Mouse (Mus musculus): Measurements from ENCODE around the gene Bdh1. TPM values are rescaled to one million over a fixed set of nuclear protein-coding genes. Genes with fewer than 3 reads are reported as not detected.

Gene Bdh1
- polyA plus RNA-seq, 1 experiment, result 78.8 TPM

DNA sequence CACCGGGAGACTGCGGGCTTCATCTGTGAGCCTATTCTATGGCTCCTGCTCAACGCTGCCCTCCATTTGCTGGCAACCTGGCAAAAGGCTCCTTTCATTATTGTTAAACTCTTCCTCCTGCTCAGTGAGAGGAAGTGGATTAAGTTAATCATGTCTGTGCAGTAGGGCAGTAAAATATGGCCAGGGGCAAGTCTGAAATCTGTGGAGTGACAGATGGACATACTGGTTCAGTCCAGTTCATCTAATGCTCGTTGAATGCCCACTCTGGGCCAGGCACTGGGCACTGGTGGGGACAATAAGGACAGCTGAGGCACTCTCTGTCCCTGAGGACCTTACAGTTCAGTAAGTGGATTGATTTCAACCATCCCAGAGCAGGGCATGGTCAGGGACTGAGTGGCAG lies 27.9 kb downstream of the Bdh1 start:
- DNase-seq, result no peak
- Histone ChIP-seq H3K27me3 (ENCODE audit: control insufficient read depth, insufficient read depth, low read length) (no peaks in the 10 kb centered on the region), H3K4me3 (ENCODE audit: control insufficient read depth, insufficient read depth, low read length) (no peak overlapping the region), H3K27ac (ENCODE audit: control insufficient read depth, insufficient read depth, low read length) (no peak overlapping the region), H3K4me1 (replicated peaks; ENCODE audit: control insufficient read depth, insufficient read depth, low read length) (0 out of 2 replicates have a peak, but pooled peaks cover 2% of the 10 kb centered on the region), H3K36me3 (ENCODE audit: control insufficient read depth, insufficient read depth, low read length) (peaks cover 27% of the 10 kb centered on the region; the same call in 1 of the 2 replicates)
- TF ChIP-seq CTCF (IDR thresholded peaks at IDR 0.05; ENCODE audit: borderline replicate concordance, control insufficient read depth, extremely low read depth, insufficient read depth, low read length, poor library complexity) (no peak), POLR2A (IDR thresholded peaks at IDR 0.05; ENCODE audit: control insufficient read depth, extremely low read depth, insufficient read depth, low read length, poor library complexity) (no peak)
- 89% methylated on average over 4 of the region's 4 CpGs for WGBS

GRCm38 (mm10) chr16:31451235-31451634 lies 29.2 kb downstream of the Bdh1 start:
- no peak overlapping the region for H3K4me3 ChIP-seq (ENCODE audit: control insufficient read depth, insufficient read depth, low read length)
- DNase-seq, result no peak
- H3K27ac ChIP-seq (ENCODE audit: control insufficient read depth, insufficient read depth, low read length), result no peak overlapping the region
- H3K36me3 ChIP-seq (ENCODE audit: control insufficient read depth, insufficient read depth, low read length), result peaks cover 27% of the 10 kb centered on the region; the same call in 1 of the 2 replicates
- H3K4me1 ChIP-seq (replicated peaks; ENCODE audit: control insufficient read depth, insufficient read depth, low read length), result 0 out of 2 replicates have a peak, but pooled peaks cover 2% of the 10 kb centered on the region
- H3K27me3 ChIP-seq (ENCODE audit: control insufficient read depth, insufficient read depth, low read length), result no peaks in the 10 kb centered on the region
- WGBS, result 95% methylated on average over 3 of the region's 3 CpGs
- TF ChIP-seq CTCF (IDR thresholded peaks at IDR 0.05; ENCODE audit: borderline replicate concordance, control insufficient read depth, extremely low read depth, insufficient read depth, low read length, poor library complexity) (no peak), POLR2A (IDR thresholded peaks at IDR 0.05; ENCODE audit: control insufficient read depth, extremely low read depth, insufficient read depth, low read length, poor library complexity) (no peak)

DNA sequence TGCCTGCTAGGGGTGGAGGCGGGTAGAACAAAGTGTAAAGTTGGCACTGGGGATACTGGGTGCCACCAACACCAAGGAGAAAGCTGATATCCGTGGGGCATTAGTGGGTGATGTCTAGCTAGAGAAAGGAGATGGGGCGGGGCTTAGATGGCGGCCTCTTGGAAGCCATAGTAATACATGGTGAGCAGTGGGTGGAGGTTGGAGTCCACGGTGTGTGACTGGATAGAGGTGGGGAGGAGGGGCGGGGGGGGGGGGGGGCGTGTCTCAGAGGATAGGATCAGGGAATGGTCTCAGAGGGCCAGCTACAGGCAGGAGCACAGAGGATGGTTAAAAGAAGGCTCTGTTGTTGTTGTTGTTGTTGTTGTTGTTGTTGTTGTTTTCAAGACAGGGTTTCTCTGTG lies 30.4 kb downstream of the Bdh1 start:
- no peaks in the 10 kb centered on the region for H3K4me1 ChIP-seq (replicated peaks; ENCODE audit: control insufficient read depth, insufficient read depth, low read length)
- no peaks in the 10 kb centered on the region for H3K27me3 ChIP-seq (ENCODE audit: control insufficient read depth, insufficient read depth, low read length)
- WGBS, result 89% methylated on average over 6 of the region's 7 CpGs
- no peak overlapping the region for H3K27ac ChIP-seq (ENCODE audit: control insufficient read depth, insufficient read depth, low read length)
- DNase-seq, result no peak
- no peak overlapping the region for H3K4me3 ChIP-seq (ENCODE audit: control insufficient read depth, insufficient read depth, low read length)
- no peak for TF ChIP-seq CTCF (IDR thresholded peaks at IDR 0.05; ENCODE audit: borderline replicate concordance, control insufficient read depth, extremely low read depth, insufficient read depth, low read length, poor library complexity)
- no peak for TF ChIP-seq POLR2A (IDR thresholded peaks at IDR 0.05; ENCODE audit: control insufficient read depth, extremely low read depth, insufficient read depth, low read length, poor library complexity)
- H3K36me3 ChIP-seq (ENCODE audit: control insufficient read depth, insufficient read depth, low read length), result peaks cover 28% of the 10 kb centered on the region; the same call in 1 of the 2 replicates

DNA sequence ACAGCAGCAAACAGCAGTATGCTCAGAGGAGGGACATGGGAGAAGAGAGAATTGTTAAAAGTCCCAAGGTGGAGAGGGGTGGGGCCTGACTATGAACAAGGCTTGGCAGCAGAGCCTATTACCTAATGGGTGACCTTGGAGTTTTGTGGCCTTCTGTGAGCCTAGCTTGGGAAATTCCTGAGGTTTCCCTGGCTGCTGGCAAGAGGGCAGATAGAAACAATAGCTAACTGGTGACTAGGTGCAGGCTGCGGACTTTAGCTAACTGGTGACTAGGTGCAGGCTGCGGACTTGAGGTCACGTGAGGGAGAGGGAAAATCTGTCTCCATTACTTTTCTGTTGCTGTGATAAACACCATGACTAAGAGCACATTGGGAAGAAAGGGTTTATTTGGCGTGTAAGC lies 31.9 kb downstream of the Bdh1 start:
- Histone ChIP-seq H3K36me3 (ENCODE audit: control insufficient read depth, insufficient read depth, low read length) (peaks cover 18% of the 10 kb centered on the region; the same call in 1 of the 2 replicates), H3K27ac (ENCODE audit: control insufficient read depth, insufficient read depth, low read length) (no peak overlapping the region), H3K4me1 (replicated peaks; ENCODE audit: control insufficient read depth, insufficient read depth, low read length) (no peaks in the 10 kb centered on the region), H3K4me3 (ENCODE audit: control insufficient read depth, insufficient read depth, low read length) (no peak overlapping the region), H3K27me3 (ENCODE audit: control insufficient read depth, insufficient read depth, low read length) (no peaks in the 10 kb centered on the region)
- TF ChIP-seq CTCF (IDR thresholded peaks at IDR 0.05; ENCODE audit: borderline replicate concordance, control insufficient read depth, extremely low read depth, insufficient read depth, low read length, poor library complexity) (no peak), POLR2A (IDR thresholded peaks at IDR 0.05; ENCODE audit: control insufficient read depth, extremely low read depth, insufficient read depth, low read length, poor library complexity) (no peak)
- 96% methylated on average over 4 of the region's 4 CpGs for WGBS
- DNase-seq, result no peak

DNA sequence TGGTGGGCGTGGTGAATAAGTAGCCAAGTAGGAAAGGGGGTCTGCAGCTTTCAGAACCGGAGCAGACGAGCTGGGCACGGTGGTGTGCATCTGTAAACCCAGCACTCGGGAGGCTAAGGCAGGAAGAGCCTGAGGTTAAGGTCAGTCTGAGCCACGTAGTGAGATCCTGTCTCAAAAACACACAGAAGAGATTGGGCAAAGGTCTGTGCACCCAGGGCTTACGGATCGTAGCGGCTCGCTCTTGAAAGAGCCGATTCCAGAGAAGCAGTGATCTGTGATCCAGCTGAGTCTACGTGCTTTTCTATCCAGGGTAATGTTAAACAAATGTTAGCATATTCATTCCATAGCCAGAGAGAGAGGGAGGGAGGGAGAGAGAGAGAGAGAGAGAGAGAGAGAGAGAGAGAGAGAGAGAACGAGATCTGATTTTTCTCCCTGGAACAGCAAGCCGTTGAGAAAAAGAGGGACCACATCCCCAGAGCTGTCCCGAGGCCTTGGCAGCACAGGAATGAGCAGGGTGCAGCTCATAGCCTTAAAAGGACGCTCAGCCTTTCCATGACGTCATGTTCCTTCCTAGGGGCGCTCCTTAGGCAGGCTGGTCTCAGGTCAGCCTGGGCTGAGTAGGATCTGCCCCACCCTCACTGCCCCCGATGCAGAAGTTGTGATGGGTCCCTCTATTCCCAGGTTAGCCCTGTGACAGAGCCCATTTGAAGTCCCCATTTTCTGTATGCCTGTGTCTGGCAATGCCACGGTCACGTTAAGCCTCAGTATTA lies 33.4 kb downstream of the Bdh1 start:
- no peaks in the 10 kb centered on the region for H3K4me1 ChIP-seq (replicated peaks; ENCODE audit: control insufficient read depth, insufficient read depth, low read length)
- H3K27me3 ChIP-seq (ENCODE audit: control insufficient read depth, insufficient read depth, low read length), result no peaks in the 10 kb centered on the region
- H3K4me3 ChIP-seq (ENCODE audit: control insufficient read depth, insufficient read depth, low read length), result no peak overlapping the region
- no peak overlapping the region for H3K27ac ChIP-seq (ENCODE audit: control insufficient read depth, insufficient read depth, low read length)
- WGBS, result 93% methylated on average over 21 of the region's 21 CpGs
- H3K36me3 ChIP-seq (ENCODE audit: control insufficient read depth, insufficient read depth, low read length), result peaks cover 12% of the 10 kb centered on the region; the same call in 1 of the 2 replicates
- no peak for DNase-seq
- TF ChIP-seq CTCF (IDR thresholded peaks at IDR 0.05; ENCODE audit: borderline replicate concordance, control insufficient read depth, extremely low read depth, insufficient read depth, low read length, poor library complexity) (no peak), POLR2A (IDR thresholded peaks at IDR 0.05; ENCODE audit: control insufficient read depth, extremely low read depth, insufficient read depth, low read length, poor library complexity) (no peak)

DNA sequence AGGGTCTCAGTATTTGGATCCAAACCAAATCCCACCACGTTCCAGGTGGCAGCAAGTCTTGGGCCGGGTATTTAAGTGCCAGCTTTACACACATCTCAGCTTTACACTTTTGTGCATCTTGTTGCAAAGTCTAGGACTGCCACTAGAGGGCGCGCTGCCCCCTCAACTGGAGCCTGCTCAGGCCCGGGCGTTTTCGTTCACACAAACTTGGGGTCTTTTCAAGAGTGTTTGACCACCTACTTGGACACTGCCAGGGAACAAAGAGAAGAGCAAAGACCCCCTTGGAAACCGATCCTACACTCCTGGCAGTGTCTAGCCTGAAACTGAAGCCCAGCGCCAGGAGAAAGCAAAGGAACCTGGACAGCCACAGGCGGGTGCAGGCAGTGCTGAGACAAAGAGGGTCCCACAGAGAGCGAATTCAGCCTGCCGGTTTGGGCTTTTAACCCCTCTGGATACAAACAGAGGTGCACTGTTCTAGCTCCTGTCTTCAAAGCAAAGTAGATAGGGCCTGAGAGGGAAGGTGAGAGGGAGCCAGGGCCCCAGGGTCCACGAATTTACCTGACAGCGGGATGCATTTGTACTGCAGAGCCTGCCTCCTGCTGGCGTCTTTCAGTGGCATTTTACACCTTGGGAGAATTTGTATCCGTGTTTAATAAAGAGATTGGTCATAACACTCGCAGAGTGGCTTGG lies 36.3 kb downstream of the Bdh1 start:
- Histone ChIP-seq H3K27me3 (ENCODE audit: control insufficient read depth, insufficient read depth, low read length) (no peaks in the 10 kb centered on the region), H3K36me3 (ENCODE audit: control insufficient read depth, insufficient read depth, low read length) (peaks cover 8% of the 10 kb centered on the region; the same call in 1 of the 2 replicates), H3K4me1 (replicated peaks; ENCODE audit: control insufficient read depth, insufficient read depth, low read length) (no peaks in the 10 kb centered on the region), H3K27ac (ENCODE audit: control insufficient read depth, insufficient read depth, low read length) (no peak overlapping the region), H3K4me3 (ENCODE audit: control insufficient read depth, insufficient read depth, low read length) (no peak overlapping the region)
- DNase-seq, result peak; percentile 70
- WGBS, result 23% methylated on average over 17 of the region's 17 CpGs
- TF ChIP-seq POLR2A (IDR thresholded peaks at IDR 0.05; ENCODE audit: control insufficient read depth, extremely low read depth, insufficient read depth, low read length, poor library complexity) (no peak), CTCF (IDR thresholded peaks at IDR 0.05; ENCODE audit: borderline replicate concordance, control insufficient read depth, extremely low read depth, insufficient read depth, low read length, poor library complexity) (peak; percentile 90)

Measured in thymus, adult 2 months (tissue).